Mouse (Mus musculus) heart, embryonic 15.5 days (tissue): ENCODE results near the gene Arid5b. TPM values are rescaled to one million over a fixed set of nuclear protein-coding genes. Genes with fewer than 3 reads are reported as not detected.

Experiments
- ATAC-seq: fragments of 200-750 bp; cut with Nextera tagmentation; replicated peaks from 2 replicates; pipeline ENCODE4 v1.8.0; 2017; ENCODE audit warnings: low read depth, moderate TSS enrichment; ENCODE audit not compliant: insufficient number of reproducible peaks, insufficient read depth, low FRiP score
- H3K27ac ChIP-seq: fragments of 300-500 bp; sonication (generic); 2 replicates; pipeline ENCODE4 v1.5.1; 2015; ENCODE audit warnings: mild to moderate bottlenecking, inconsistent platforms
- H3K27me3 ChIP-seq: fragments of 300-500 bp; sonication (generic); 2 replicates; pipeline ENCODE4 v1.6.1; 2015; ENCODE audit warnings: inconsistent platforms
- H3K36me3 ChIP-seq: fragments of 300-500 bp; sonication (generic); 2 replicates; pipeline ENCODE4 v1.6.1; 2015; ENCODE audit warnings: mild to moderate bottlenecking, inconsistent platforms
- H3K4me1 ChIP-seq: fragments of 300-500 bp; sonication (generic); replicated peaks from 2 replicates; pipeline ENCODE4 v1.6.1; 2015; ENCODE audit warnings: inconsistent platforms
- H3K4me2 ChIP-seq: fragments of 300-500 bp; sonication (generic); 2 replicates; pipeline ENCODE4 v1.6.1; 2015; ENCODE audit warnings: inconsistent platforms, mild to moderate bottlenecking, moderate library complexity
- H3K4me3 ChIP-seq: fragments of 300-500 bp; sonication (generic); 2 replicates; pipeline ENCODE4 v1.5.1; 2015; ENCODE audit warnings: mild to moderate bottlenecking, inconsistent platforms
- H3K9ac ChIP-seq: fragments of 300-500 bp; sonication (generic); 2 replicates; pipeline ENCODE4 v1.6.1; 2015; ENCODE audit warnings: mild to moderate bottlenecking, inconsistent platforms
- H3K9me3 ChIP-seq: fragments of 300-500 bp; sonication (generic); replicated peaks from 2 replicates; pipeline ENCODE4 v1.6.1; 2016; ENCODE audit warnings: inconsistent platforms
- WGBS: fragments of 180-500 bp; shearing (Covaris S2); methylation state at CpG from one replicate; pipeline ENCODE4 v1.1.7; 2015; ENCODE audit warnings: mixed read lengths; 5-methylcytosine and 5-hydroxymethylcytosine counted together
- polyA plus RNA-seq: library from polyadenylated mRNA; unstranded; fragments of >200 nt; fragmentation: Nextera tagmentation; extraction: Ambion mirVana; gene quantifications from 2 replicates; pipeline ENCODE4 v1.2.1, GENCODE M21; 2015

The Arid5b gene
- polyA plus RNA-seq, 1 experiment from 2014 or later = 21.5 TPM

DNA sequence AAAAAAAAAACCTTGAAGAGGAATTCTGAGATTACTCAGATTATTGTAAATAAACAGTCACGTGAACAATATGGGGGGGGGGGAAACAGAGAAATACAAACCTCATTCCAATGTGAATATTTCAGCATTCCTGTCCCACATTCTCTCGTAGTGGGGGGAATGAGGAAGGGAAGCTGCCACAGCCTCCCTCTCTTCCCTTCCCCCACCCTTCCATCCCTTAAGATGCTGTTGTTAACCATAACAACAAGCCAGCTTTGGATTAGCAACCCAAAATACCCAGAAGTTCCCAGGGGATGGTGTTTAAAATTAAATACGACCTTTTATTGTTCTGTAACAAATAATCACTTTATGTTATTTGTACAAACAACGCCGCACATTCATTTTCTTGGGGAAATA lies 69.9 kb downstream of the Arid5b start:
- H3K4me1 ChIP-seq = peaks cover 26% of the 10 kb centered on the region
- no peak overlapping the region for H3K27ac ChIP-seq
- no peak overlapping the region for H3K4me3 ChIP-seq
- no peaks in the 10 kb centered on the region for H3K9me3 ChIP-seq
- WGBS = 58% methylated on average over 5 of the region's 5 CpGs
- H3K27me3 ChIP-seq = no peaks in the 10 kb centered on the region
- no peak overlapping the region for H3K9ac ChIP-seq
- H3K36me3 ChIP-seq = no peaks in the 10 kb centered on the region
- H3K4me2 ChIP-seq = no peak overlapping the region
- ATAC-seq = no peak

DNA sequence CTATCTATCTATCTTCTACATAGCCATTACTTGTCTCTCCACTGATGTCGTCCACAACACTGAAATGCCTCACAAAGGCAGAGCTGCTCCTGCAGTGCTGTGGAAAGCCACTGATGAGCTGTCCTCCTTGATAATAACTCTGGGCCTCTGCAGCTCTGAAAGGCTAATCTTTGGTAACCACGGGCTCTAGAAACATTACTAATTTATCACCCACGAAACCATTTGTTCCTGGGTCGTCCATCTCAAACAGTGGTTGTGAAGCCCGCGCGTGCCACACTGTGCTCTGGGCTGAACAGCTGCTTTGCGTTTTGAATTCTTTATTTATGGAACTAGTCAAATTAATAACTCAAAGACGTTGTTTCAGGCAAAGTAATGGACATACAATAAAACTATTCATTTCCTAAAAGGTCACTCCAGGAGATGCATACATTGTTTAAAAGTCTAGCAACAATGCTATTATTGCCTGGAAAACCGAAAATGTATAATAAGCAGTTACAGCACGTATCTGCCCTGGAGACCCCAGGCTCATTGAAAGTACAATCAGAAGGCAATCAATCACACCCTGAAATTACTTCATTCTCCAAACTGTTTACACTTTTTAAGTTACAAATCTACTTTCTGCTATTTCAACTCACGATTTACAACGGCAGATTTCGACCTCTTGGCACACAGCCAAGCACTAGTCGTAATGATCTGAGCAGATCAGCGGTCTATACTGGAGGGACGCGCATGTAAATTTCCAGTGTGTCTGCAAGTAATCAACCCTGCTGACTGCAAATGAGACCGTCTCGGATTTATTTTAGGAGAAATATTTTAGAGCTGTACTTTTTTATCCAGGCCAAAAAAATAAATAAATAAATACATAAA lies 70.5 kb downstream of the Arid5b start:
- H3K4me1 ChIP-seq = peaks cover 29% of the 10 kb centered on the region
- WGBS = 47% methylated on average over 20 of the region's 20 CpGs
- no peak overlapping the region for H3K27ac ChIP-seq
- H3K4me3 ChIP-seq = no peak overlapping the region
- no peak overlapping the region for H3K9ac ChIP-seq
- no peaks in the 10 kb centered on the region; the same call in 1 of the 2 replicates for H3K36me3 ChIP-seq
- no peak for ATAC-seq
- H3K27me3 ChIP-seq = no peaks in the 10 kb centered on the region
- H3K4me2 ChIP-seq = peak overlapping the region; percentile 27
- no peaks in the 10 kb centered on the region for H3K9me3 ChIP-seq

DNA sequence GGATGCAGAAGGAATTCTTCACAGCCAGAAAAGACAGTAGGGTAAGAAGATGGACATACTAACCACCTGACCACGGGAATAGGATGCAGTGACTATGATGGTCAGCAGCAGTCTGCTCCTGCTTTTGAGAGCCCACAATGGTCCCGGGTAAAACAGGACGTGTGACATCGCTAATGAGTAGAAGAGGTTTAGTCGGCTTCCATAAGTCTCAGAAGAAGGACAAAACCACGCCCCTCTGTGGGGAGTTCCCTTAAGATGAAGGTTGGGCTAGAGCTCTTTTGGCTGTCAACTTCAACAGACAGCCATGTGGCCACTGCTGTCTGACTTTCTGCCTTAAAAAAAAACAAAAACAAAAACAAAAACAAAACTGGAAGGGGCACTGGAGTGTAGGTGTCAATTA lies 74.1 kb downstream of the Arid5b start:
- no peak overlapping the region for H3K9ac ChIP-seq
- peaks cover 16% of the 10 kb centered on the region; the same call in 1 of the 2 replicates for H3K4me1 ChIP-seq
- no peak for ATAC-seq
- H3K4me2 ChIP-seq = no peak overlapping the region
- no peak overlapping the region for H3K4me3 ChIP-seq
- H3K36me3 ChIP-seq = peaks cover 9% of the 10 kb centered on the region
- H3K27ac ChIP-seq = no peak overlapping the region
- H3K27me3 ChIP-seq = no peaks in the 10 kb centered on the region
- WGBS = 84% methylated on average over 6 of the region's 6 CpGs
- H3K9me3 ChIP-seq = no peaks in the 10 kb centered on the region

DNA sequence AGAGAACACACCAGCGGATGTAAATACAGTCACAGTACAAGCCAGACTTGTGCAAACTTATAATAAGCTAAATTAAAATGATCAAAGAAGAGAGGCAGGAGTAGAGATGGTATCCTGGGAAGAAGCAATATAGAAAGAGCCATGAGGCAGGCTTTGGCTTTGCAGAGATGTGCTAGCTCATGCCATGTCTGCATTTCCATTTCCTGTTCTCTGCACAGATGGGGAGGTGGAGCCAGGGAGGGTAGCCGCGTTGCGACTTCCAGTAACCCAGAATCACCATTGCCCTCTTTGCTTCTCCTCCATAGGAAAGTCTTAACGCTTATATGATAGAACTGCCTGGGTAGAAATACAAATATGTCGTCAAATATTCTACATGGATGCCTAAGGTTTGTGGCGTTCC lies 74.7 kb downstream of the Arid5b start:
- 93% methylated on average over 7 of the region's 7 CpGs for WGBS
- Histone ChIP-seq H3K27ac (no peak overlapping the region), H3K4me1 (peaks cover 16% of the 10 kb centered on the region; the same call in 1 of the 2 replicates), H3K27me3 (no peaks in the 10 kb centered on the region), H3K4me2 (no peak overlapping the region), H3K9ac (no peak overlapping the region), H3K36me3 (peaks cover 9% of the 10 kb centered on the region), H3K4me3 (no peak overlapping the region), H3K9me3 (no peaks in the 10 kb centered on the region)
- no peak for ATAC-seq

DNA sequence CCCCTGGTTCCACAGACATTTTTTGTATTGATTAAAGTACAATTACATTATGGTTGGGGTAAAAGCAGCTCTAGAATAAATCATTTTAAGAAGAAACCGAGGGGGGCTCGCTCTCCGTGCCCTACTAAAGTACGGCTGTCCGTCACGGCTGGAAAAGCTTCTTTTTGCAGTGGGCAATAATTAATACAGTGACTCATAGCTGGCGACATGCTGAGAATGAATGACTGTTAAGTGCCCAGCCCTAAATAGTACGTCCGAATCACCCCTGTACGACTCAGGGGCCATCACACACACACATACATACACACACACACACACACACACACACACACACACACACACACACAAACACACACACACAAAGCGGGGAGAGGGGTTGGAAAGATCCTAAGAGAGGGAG lies 75.2 kb downstream of the Arid5b start:
- peaks cover 9% of the 10 kb centered on the region for H3K36me3 ChIP-seq
- H3K27me3 ChIP-seq = no peaks in the 10 kb centered on the region
- H3K9ac ChIP-seq = no peak overlapping the region
- 77% methylated on average over 11 of the region's 11 CpGs for WGBS
- H3K4me1 ChIP-seq = peaks cover 14% of the 10 kb centered on the region; the same call in 1 of the 2 replicates
- H3K4me3 ChIP-seq = no peak overlapping the region
- H3K9me3 ChIP-seq = no peaks in the 10 kb centered on the region
- no peak overlapping the region for H3K27ac ChIP-seq
- H3K4me2 ChIP-seq = no peak overlapping the region
- 0 out of 2 replicates have a peak, but pooled peaks have one; percentile 55 for ATAC-seq

DNA sequence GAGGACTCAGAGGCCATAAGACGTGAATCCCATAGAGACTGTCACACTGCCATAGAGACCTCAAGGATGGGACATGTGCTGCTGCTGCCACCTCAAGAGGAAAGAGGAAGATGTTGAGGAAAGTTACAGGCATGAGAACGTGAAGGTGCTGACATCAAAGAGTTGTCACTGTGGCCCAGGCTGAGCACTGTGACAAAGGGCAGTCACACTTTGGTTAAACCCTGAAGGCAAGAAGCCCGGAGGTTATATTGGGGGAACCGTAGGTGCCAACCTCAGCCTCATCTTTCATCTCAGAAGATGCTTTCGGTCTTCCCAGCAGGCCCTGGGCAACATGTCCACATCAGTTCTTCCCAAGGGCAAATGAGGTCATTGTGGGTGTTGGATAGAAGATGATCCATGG lies 79.1 kb downstream of the Arid5b start:
- no peak for ATAC-seq
- Histone ChIP-seq H3K9ac (no peak overlapping the region), H3K9me3 (no peaks in the 10 kb centered on the region), H3K27ac (no peak overlapping the region), H3K4me3 (no peak overlapping the region), H3K4me1 (0 out of 2 replicates have a peak, but pooled peaks cover 7% of the 10 kb centered on the region), H3K27me3 (no peaks in the 10 kb centered on the region), H3K4me2 (no peak overlapping the region), H3K36me3 (peaks cover 9% of the 10 kb centered on the region)
- 83% methylated on average over 5 of the region's 5 CpGs for WGBS

DNA sequence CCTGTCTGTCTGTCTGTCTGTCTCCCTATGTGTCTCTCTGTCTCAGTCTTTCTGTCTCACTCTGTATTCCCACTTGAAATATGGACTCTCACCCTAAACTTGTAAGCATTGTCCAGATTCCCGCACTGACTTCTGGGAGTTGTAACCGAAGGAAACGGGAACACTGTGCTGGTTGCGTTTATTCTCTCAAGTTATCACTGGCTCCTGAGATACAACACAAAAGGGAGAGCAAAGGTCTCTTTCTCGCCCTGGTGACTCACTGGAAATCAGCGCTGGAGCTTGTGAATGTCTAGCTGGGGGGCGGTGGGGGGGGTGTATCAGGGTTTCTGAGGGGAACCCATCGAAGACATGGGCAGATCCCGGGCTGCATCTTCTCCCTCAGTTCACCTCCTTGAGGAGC lies 82.2 kb downstream of the Arid5b start:
- Histone ChIP-seq H3K9ac (no peak overlapping the region), H3K27ac (no peak overlapping the region), H3K9me3 (no peaks in the 10 kb centered on the region), H3K36me3 (no peaks in the 10 kb centered on the region), H3K27me3 (no peaks in the 10 kb centered on the region), H3K4me2 (no peak overlapping the region), H3K4me3 (no peak overlapping the region), H3K4me1 (peaks cover 16% of the 10 kb centered on the region)
- 57% methylated on average over 9 of the region's 9 CpGs for WGBS
- ATAC-seq = no peak

DNA sequence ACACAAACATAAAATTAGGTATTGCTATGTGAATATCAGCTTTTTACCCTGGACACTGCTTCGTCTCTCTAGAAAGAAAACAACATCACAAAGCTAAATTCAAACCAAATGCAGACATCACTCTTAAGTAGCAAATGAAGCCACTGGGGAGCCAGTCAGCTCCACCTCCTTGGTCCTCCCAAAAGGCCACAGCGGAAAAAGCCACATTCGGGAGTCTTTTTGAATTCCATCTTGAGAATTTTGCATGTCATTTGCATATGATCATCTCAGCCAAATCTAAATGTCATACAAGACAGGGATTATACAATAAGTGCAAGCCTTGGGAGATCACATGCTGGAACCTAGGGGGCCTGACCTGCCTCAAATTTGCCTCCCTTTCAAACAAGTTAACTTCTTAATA lies 85.0 kb downstream of the Arid5b start:
- Histone ChIP-seq H3K36me3 (no peaks in the 10 kb centered on the region), H3K4me3 (no peak overlapping the region), H3K27me3 (no peaks in the 10 kb centered on the region), H3K4me1 (peaks cover 16% of the 10 kb centered on the region), H3K27ac (peak overlapping the region; percentile 81), H3K4me2 (no peak overlapping the region), H3K9me3 (no peaks in the 10 kb centered on the region), H3K9ac (no peak overlapping the region)
- WGBS = 65% methylated on average over 3 of the region's 3 CpGs
- no peak for ATAC-seq

DNA sequence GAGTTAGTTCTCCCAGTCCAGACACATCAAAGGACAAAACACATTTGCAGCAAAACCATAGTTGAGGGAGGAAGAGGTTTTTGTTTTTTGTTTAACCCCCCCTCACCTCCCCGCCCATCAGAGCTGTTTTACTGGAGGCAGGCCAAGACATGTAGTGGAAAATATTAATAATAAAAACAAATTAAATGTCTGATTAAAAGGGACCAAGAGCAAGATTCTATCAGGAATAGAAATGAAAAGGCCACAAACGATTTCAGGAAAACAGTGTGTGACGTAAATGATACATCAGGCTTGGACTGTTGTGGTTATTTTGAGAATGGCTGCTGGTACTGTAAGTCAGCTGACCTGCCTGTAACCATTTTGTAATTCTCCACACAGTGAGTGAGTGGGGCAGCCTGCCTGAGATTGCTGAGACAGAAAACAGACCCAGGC lies 85.7 kb downstream of the Arid5b start:
- peak; percentile 80; the same call in 1 of the 2 replicates for ATAC-seq
- Histone ChIP-seq H3K4me2 (peak overlapping the region; percentile 53), H3K4me3 (no peak overlapping the region), H3K9ac (no peak overlapping the region), H3K27me3 (no peaks in the 10 kb centered on the region), H3K9me3 (no peaks in the 10 kb centered on the region), H3K4me1 (peaks cover 16% of the 10 kb centered on the region), H3K36me3 (no peaks in the 10 kb centered on the region), H3K27ac (peak overlapping the region; percentile 81)
- 14% methylated on average over 3 of the region's 3 CpGs for WGBS

DNA sequence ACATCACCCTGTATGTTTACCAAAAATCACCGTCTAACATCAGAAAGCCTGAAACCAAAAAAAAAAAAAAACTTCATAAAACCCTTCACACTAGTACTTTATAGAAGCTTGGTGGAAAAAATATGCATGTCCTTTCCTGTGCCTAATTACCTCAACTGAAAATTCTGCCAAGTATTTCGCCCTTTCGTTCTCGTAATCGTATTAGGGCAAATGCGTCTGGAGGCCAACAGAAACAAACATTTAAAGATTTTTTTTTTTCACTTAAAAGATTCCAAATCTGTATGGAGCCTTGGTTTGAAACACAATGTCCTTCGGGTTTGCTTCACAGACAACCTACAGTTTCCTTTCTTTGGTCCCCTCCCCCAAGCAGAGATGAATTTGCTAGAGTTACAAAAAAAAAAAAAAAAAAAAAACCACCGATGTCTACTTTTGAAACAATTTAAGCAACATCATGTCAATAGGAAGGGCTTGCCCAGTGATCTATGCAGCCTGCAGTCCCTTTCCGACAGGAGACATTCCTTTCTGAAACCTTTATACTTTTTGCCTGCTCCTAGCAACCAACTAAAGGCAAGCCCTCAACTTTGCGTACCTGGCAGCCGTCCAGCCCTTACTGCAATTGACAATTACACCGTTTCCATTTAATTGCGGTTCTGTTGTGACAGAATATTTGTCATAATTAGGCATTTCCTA lies 86.7 kb downstream of the Arid5b start:
- Histone ChIP-seq H3K27me3 (no peaks in the 10 kb centered on the region), H3K27ac (peak overlapping the region; percentile 81), H3K4me1 (peaks cover 16% of the 10 kb centered on the region), H3K9ac (0 out of 2 replicates have a peak overlapping the region, but pooled peaks have one; percentile 17), H3K9me3 (no peaks in the 10 kb centered on the region), H3K4me3 (peak overlapping the region; percentile 24), H3K36me3 (no peaks in the 10 kb centered on the region), H3K4me2 (peak overlapping the region; percentile 53)
- no peak for ATAC-seq
- WGBS = 31% methylated on average over 13 of the region's 13 CpGs

DNA sequence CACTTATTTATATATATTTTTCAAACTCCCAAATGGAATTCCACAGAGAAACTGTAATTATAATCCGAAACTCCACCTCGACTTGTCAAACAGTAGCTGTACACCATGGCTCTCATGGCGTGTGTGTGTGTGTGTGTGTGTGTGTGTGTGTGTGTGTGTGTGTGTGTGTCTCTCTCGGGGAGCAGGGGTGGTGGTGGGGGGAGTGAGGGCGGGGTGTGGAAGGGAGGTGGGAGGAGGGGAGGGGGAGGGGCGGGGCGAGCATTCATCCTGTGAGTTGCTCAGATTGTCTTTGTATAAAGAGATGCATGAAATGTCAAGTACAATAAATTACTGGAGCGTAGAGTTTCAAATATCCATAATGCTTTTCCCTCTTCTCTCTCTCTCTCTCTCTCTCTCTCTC lies 87.4 kb downstream of the Arid5b start:
- H3K9me3 ChIP-seq = no peaks in the 10 kb centered on the region
- H3K4me3 ChIP-seq = no peak overlapping the region
- H3K36me3 ChIP-seq = 0 out of 2 replicates have a peak, but pooled peaks cover 5% of the 10 kb centered on the region
- H3K4me2 ChIP-seq = no peak overlapping the region; the same call in 1 of the 2 replicates
- H3K9ac ChIP-seq = no peak overlapping the region
- WGBS = 80% methylated on average over 7 of the region's 8 CpGs
- ATAC-seq = no peak
- H3K4me1 ChIP-seq = peaks cover 16% of the 10 kb centered on the region
- peak overlapping the region; percentile 81; the same call in 1 of the 2 replicates for H3K27ac ChIP-seq
- no peaks in the 10 kb centered on the region for H3K27me3 ChIP-seq
